Mouse (Mus musculus) megakaryocyte, embryonic 14.5 days (primary cell): ENCODE measurements at regions not wholly inside any gene's neighbourhood (a gene's known extent, or its start where the extent isn't known, plus 50 kb on each side); places are given as distances from the start of the nearest gene placed in this dataset.

Experiments used
- FLI1 ChIP-seq: IDR thresholded peaks from 2 replicates; pipeline ENCODE4 v1.6.1; 2012; ENCODE audit warnings: low read length, inconsistent platforms, mixed read lengths
- GATA1 ChIP-seq: IDR thresholded peaks from 3 replicates; pipeline ENCODE4 v1.6.1; 2012; ENCODE audit warnings: mixed read lengths, low read length, inconsistent platforms, borderline replicate concordance

DNA sequence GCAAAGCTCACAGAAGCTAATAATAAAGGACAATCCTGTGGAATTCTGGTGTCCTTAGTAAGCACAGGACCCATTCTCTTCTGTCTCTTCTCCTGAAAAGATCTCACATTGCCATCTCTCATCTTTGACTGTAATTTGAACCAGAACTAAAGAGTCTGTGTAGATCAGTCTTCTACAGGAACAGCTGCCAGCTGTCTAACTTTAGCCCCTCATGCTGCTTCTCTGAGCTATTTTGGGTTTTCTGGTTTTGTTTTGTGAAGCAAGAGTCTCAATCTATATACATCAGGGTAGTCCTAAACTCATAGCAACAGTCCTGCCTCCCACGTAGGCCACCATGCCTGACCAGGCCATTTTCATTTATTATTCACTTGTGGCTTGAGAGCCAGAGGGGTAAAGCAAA, 325.5 kb upstream of the Npvf start:
- TF ChIP-seq GATA1 (no peak), FLI1 (no peak)
